Mouse (Mus musculus) limb, embryonic 13.5 days (tissue): ENCODE results near the gene Tmem127. TPM values are rescaled to one million over a fixed set of nuclear protein-coding genes. Genes with fewer than 3 reads are reported as not detected.
"Not testable (repeated sequence)": the region's sequence is repeated elsewhere in the genome, so short reads cannot be mapped to it uniquely, and the experiment has no call there.

Source experiments
- ATAC-seq: fragments of 200-750 bp; cut with Nextera tagmentation; 2 replicates; pipeline ENCODE4 v1.8.0; 2017; ENCODE audit warnings: low read depth, moderate number of reproducible peaks, moderate TSS enrichment; ENCODE audit not compliant: low FRiP score
- H3K27ac ChIP-seq: fragments of 300-500 bp; sonication (generic); 2 replicates; pipeline ENCODE4 v1.5.1; 2015; ENCODE audit warnings: inconsistent platforms, mild to moderate bottlenecking, moderate library complexity
- H3K27me3 ChIP-seq: fragments of 300-500 bp; sonication (generic); 2 replicates; pipeline ENCODE4 v1.6.1; 2015; ENCODE audit warnings: mild to moderate bottlenecking, inconsistent platforms
- H3K36me3 ChIP-seq: fragments of 300-500 bp; sonication (generic); 2 replicates; pipeline ENCODE4 v1.6.1; 2015; ENCODE audit warnings: inconsistent platforms, mild to moderate bottlenecking, moderate library complexity
- H3K4me1 ChIP-seq: fragments of 300-500 bp; sonication (generic); 2 replicates; pipeline ENCODE4 v1.6.1; 2015; ENCODE audit warnings: inconsistent platforms
- H3K4me2 ChIP-seq: fragments of 300-500 bp; sonication (generic); replicated peaks from 2 replicates; pipeline ENCODE4 v1.6.1; 2015; ENCODE audit warnings: inconsistent platforms, mild to moderate bottlenecking, moderate library complexity
- H3K4me3 ChIP-seq: fragments of 300-500 bp; sonication (generic); 2 replicates; pipeline ENCODE4 v1.5.1; 2015; ENCODE audit warnings: moderate library complexity, mild to moderate bottlenecking, inconsistent platforms
- H3K9ac ChIP-seq: fragments of 300-500 bp; sonication (generic); 2 replicates; pipeline ENCODE4 v1.6.1; 2015; ENCODE audit warnings: mild to moderate bottlenecking, inconsistent platforms
- H3K9me3 ChIP-seq: fragments of 300-500 bp; sonication (generic); 2 replicates; pipeline ENCODE4 v1.6.1; 2016; ENCODE audit warnings: inconsistent platforms
- WGBS: fragments of 180-500 bp; shearing (Covaris S2); methylation state at CpG from one replicate; pipeline ENCODE4 v1.1.7; 2015; 5-methylcytosine and 5-hydroxymethylcytosine counted together
- polyA plus RNA-seq: library from polyadenylated mRNA; unstranded; fragments of >200 nt; fragmentation: Nextera tagmentation; extraction: Ambion mirVana; gene quantifications from 2 replicates; pipeline ENCODE4 v1.2.1, GENCODE M21; 2015

Tmem127 gene
- polyA plus RNA-seq, 1 experiment from 2014 or later = 32.2 TPM

DNA sequence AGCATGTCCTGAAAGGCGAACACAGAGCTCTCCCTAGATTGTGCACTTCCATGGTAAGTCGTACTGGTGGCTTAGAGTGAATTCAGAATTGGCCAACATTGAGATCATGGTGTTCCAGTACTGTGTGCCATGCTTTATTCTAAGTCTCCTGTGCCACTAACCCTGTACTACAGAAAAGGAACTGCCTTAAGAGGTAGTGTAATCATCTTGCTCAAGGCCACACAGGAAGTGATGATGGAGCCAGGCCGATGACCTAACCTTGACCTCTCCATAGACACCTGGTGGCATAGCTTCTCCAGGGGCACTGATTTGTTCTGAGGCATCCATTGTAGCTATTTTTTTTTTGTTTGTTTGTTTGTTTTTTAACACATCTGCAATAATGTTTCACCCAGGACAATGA is 54.2 kb downstream of the Tmem127 start:
- no peak overlapping the region for H3K4me2 ChIP-seq
- peaks cover 53% of the 10 kb centered on the region for H3K36me3 ChIP-seq
- H3K27me3 ChIP-seq = no peaks in the 10 kb centered on the region
- no peaks in the 10 kb centered on the region for H3K9me3 ChIP-seq
- no peak overlapping the region for H3K27ac ChIP-seq
- ATAC-seq = no peak
- WGBS = 86% methylated on average over 3 of the region's 3 CpGs
- H3K9ac ChIP-seq = no peak overlapping the region
- H3K4me1 ChIP-seq = 0 out of 2 replicates have a peak, but pooled peaks cover 2% of the 10 kb centered on the region
- H3K4me3 ChIP-seq = no peak overlapping the region

GRCm38 (mm10) chr2:127304192-127304591 is 56.5 kb downstream of the Tmem127 start:
- not testable (repeated sequence) for H3K4me2 ChIP-seq, H3K4me1 ChIP-seq, ATAC-seq, H3K27me3 ChIP-seq, H3K27ac ChIP-seq, H3K4me3 ChIP-seq, H3K9ac ChIP-seq, H3K9me3 ChIP-seq
- 92% methylated on average over 4 of the region's 4 CpGs for WGBS
- peaks cover 30% of the 10 kb centered on the region for H3K36me3 ChIP-seq

- peaks cover 24% of the 10 kb centered on the region for H3K36me3 ChIP-seq
- no peaks in the 10 kb centered on the region for H3K4me1 ChIP-seq
- no peak overlapping the region for H3K4me3 ChIP-seq
- 75% methylated on average over 3 of the region's 3 CpGs for WGBS
- no peaks in the 10 kb centered on the region for H3K9me3 ChIP-seq
- ATAC-seq = no peak
- no peak overlapping the region for H3K4me2 ChIP-seq
- H3K27ac ChIP-seq = no peak overlapping the region
- H3K27me3 ChIP-seq = no peaks in the 10 kb centered on the region
- no peak overlapping the region for H3K9ac ChIP-seq
Observed at GRCm38 (mm10) chr2:127304609-127305210, 57.0 kb downstream of the Tmem127 start.

- Histone ChIP-seq H3K27ac (no peak overlapping the region), H3K4me2 (no peak overlapping the region), H3K4me3 (no peak overlapping the region), H3K36me3 (peaks cover 10% of the 10 kb centered on the region), H3K9me3 (no peaks in the 10 kb centered on the region), H3K4me1 (no peaks in the 10 kb centered on the region), H3K27me3 (no peaks in the 10 kb centered on the region), H3K9ac (no peak overlapping the region)
- ATAC-seq = no peak
Observed at GRCm38 (mm10) chr2:127306123-127306522, 58.4 kb downstream of the Tmem127 start.

DNA sequence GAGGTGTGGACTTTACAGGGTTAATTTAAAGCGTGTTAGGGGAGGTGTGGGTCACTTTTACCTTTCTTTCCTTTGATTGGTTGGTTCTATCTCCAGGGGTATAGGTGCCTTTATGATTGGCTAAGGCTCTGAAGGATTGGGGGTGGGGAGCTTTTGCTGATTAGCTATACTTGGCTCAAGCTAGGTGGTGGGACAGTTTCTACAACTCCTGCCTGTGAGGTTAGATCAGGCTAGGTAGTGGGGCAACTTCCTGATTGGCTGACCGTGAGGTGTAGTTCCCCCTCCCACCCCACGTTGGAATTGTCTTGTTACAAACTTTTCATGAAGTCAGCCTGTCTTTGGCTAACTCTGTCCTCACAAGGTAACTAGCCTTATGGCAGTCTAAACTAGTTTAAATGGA is 59.5 kb downstream of the Tmem127 start:
- H3K4me1 ChIP-seq = no peaks in the 10 kb centered on the region
- no peak for ATAC-seq
- H3K4me2 ChIP-seq = no peak overlapping the region
- no peak overlapping the region for H3K4me3 ChIP-seq
- H3K9me3 ChIP-seq = no peaks in the 10 kb centered on the region
- no peak overlapping the region for H3K27ac ChIP-seq
- H3K27me3 ChIP-seq = no peaks in the 10 kb centered on the region
- H3K36me3 ChIP-seq = peaks cover 1% of the 10 kb centered on the region; the same call in 1 of the 2 replicates
- 44% methylated on average over 3 of the region's 3 CpGs for WGBS
- H3K9ac ChIP-seq = no peak overlapping the region

- 86% methylated on average over 2 of the region's 2 CpGs for WGBS
- no peak for ATAC-seq
Observed at GRCm38 (mm10) chr2:127308660-127309059, 61.0 kb downstream of the Tmem127 start.

GRCm38 (mm10) chr2:127310246-127310645 is 62.5 kb downstream of the Tmem127 start:
- no peaks in the 10 kb centered on the region for H3K27me3 ChIP-seq
- H3K36me3 ChIP-seq = no peaks in the 10 kb centered on the region
- H3K4me2 ChIP-seq = no peak overlapping the region
- 57% methylated on average over 2 of the region's 2 CpGs for WGBS
- H3K9me3 ChIP-seq = no peaks in the 10 kb centered on the region
- H3K27ac ChIP-seq = no peak overlapping the region
- H3K9ac ChIP-seq = no peak overlapping the region
- no peaks in the 10 kb centered on the region for H3K4me1 ChIP-seq
- H3K4me3 ChIP-seq = no peak overlapping the region
- no peak for ATAC-seq

More at GRCm38 (mm10) chr2:127308660-127309059, 61.0 kb downstream of the Tmem127 start:
- Histone ChIP-seq H3K27ac (no peak overlapping the region), H3K4me2 (no peak overlapping the region), H3K4me1 (no peaks in the 10 kb centered on the region), H3K36me3 (no peaks in the 10 kb centered on the region), H3K4me3 (no peak overlapping the region), H3K9ac (no peak overlapping the region), H3K27me3 (no peaks in the 10 kb centered on the region), H3K9me3 (no peaks in the 10 kb centered on the region)

DNA sequence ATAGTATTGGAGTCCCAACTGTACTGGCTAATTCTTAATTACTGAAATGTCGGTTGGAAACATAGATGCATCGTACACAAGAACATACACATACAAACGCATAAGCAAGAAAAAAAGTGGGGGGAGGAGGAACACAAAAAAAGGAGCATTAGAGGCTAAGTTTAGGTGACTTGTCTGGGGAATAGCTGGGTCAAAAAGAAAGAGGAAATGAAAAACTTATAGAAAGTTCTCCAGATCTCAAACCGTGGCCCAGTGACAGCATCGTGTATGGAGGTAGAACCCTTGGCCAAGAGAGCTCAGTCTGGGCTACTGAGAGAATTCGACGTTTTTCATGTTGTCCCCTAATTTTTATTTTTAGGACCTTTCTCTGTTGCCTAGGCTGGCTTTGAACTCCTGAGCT is 63.0 kb downstream of the Tmem127 start:
- no peaks in the 10 kb centered on the region for H3K27me3 ChIP-seq
- H3K4me2 ChIP-seq = no peak overlapping the region
- H3K4me3 ChIP-seq = no peak overlapping the region
- no peaks in the 10 kb centered on the region for H3K9me3 ChIP-seq
- no peak overlapping the region for H3K9ac ChIP-seq
- 90% methylated on average over 7 of the region's 7 CpGs for WGBS
- no peaks in the 10 kb centered on the region for H3K4me1 ChIP-seq
- H3K36me3 ChIP-seq = no peaks in the 10 kb centered on the region
- ATAC-seq = no peak
- H3K27ac ChIP-seq = no peak overlapping the region

Other genes with a start within 250 kb of the Tmem127 start
- 10.5 and 12.8 TPM in 2 replicates for gene Ap4e1, start 239.2 kb upstream of the Tmem127 start, polyA plus RNA-seq
- gene Blvra, start 177.2 kb upstream of the Tmem127 start, polyA plus RNA-seq = 44.3 and 45.6 TPM in 2 replicates
- gene Ncaph, start 114.0 kb upstream of the Tmem127 start, polyA plus RNA-seq = 81.7 and 83.1 TPM in 2 replicates
- gene Itpripl1, start 104.5 kb upstream of the Tmem127 start, polyA plus RNA-seq = 27.6 and 30.1 TPM in 2 replicates
- 2.3 and 2.4 TPM in 2 replicates for gene 1810024B03Rik, start 39.6 kb upstream of the Tmem127 start, polyA plus RNA-seq
- 66.9 and 70.0 TPM in 2 replicates for gene Snrnp200, start 39.5 kb upstream of the Tmem127 start, polyA plus RNA-seq
- gene Ciao1, start 92 bp upstream of the Tmem127 start, polyA plus RNA-seq = 65.6 and 67.2 TPM in 2 replicates
- 63.8 and 64.1 TPM in 2 replicates for gene Stard7, start 22.3 kb downstream of the Tmem127 start, polyA plus RNA-seq
- gene Dusp2, start 88.3 kb downstream of the Tmem127 start, polyA plus RNA-seq = 4.4 and 4.6 TPM in 2 replicates
- 0.06 and 0.14 TPM in 2 replicates for gene Astl, start 90.7 kb downstream of the Tmem127 start, polyA plus RNA-seq
- 0.45 and 0.56 TPM in 2 replicates for gene Adra2b, start 115.3 kb downstream of the Tmem127 start, polyA plus RNA-seq
- gene Gpat2, start 177.3 kb downstream of the Tmem127 start, polyA plus RNA-seq = 0.14 and 0.32 TPM in 2 replicates
- gene Fahd2a, start 196.7 kb downstream of the Tmem127 start, polyA plus RNA-seq = 22.8 and 24.9 TPM in 2 replicates